Mouse (Mus musculus): ENCODE data around the gene Engase. TPM values are rescaled to one million over a fixed set of nuclear protein-coding genes. Genes with fewer than 3 reads are reported as not detected.

Gene Engase
- 9.6 and 9.7 TPM in 2 replicates for polyA plus RNA-seq (2015; fragmentation: Nextera tagmentation; extraction: Ambion mirVana)

GRCm38 (mm10) chr11:118476396-118477373, at the start of gene Engase:
Gene Engase, plus strand, starts transcription at chr11:118476829.

GRCm38 (mm10) chr11:118427986-118428385, 48.6 kb upstream of the Engase start, which contains the start of gene C1qtnf1:
Gene C1qtnf1, plus strand, starts transcription at chr11:118428203.

Other genes with a start within 250 kb of the Engase start
- gene Cyth1, start 228.2 kb upstream of the Engase start, polyA plus RNA-seq (2015; fragmentation: Nextera tagmentation; extraction: Ambion mirVana): 5.8 and 7.7 TPM in 2 replicates
- gene Usp36, start 186.6 kb upstream of the Engase start, polyA plus RNA-seq (2015; fragmentation: Nextera tagmentation; extraction: Ambion mirVana): 7.2 and 8.8 TPM in 2 replicates
- gene Cep295nl, start 134.3 kb upstream of the Engase start, polyA plus RNA-seq (2015; fragmentation: Nextera tagmentation; extraction: Ambion mirVana): 0.17 and 0.34 TPM in 2 replicates
- 47.2 and 63.3 TPM in 2 replicates for gene Timp2, start 121.1 kb upstream of the Engase start, polyA plus RNA-seq (2015; fragmentation: Nextera tagmentation; extraction: Ambion mirVana)
- gene Lgals3bp, start 74.7 kb upstream of the Engase start, polyA plus RNA-seq (2015; fragmentation: Nextera tagmentation; extraction: Ambion mirVana): 35.2 and 45.1 TPM in 2 replicates
- gene Cant1, start 57.7 kb upstream of the Engase start, polyA plus RNA-seq (2015; fragmentation: Nextera tagmentation; extraction: Ambion mirVana): 10.8 and 11.9 TPM in 2 replicates
- gene C1qtnf1, start 48.6 kb upstream of the Engase start, polyA plus RNA-seq (2015; fragmentation: Nextera tagmentation; extraction: Ambion mirVana): 6.1 and 7.5 TPM in 2 replicates

Data from spleen, postnatal 0 days (tissue).